Mouse (Mus musculus) left cerebral cortex, postnatal 14 days (tissue): ENCODE measurements at regions not wholly inside any gene's neighbourhood (a gene's known extent, or its start where the extent isn't known, plus 50 kb on each side); places are given as distances from the start of the nearest gene placed in this dataset.
"Not testable (repeated sequence)": the region's sequence is repeated elsewhere in the genome, so short reads cannot be mapped to it uniquely, and the experiment has no call there.

Experiments used
- DNase-seq, 2 experiments: peaks; one replicate each; pipeline ENCODE4 v3.0.0; 2021 to 2022; ENCODE audit warnings: low spot score in 2 of 2, mixed read lengths in 1 of 2
- intact Hi-C: fragments of 180-260 bp; cut with DNase I; formaldehyde crosslinking; loops from one replicate; pipeline ENCODE4 v1.15.1; 2025

DNA sequence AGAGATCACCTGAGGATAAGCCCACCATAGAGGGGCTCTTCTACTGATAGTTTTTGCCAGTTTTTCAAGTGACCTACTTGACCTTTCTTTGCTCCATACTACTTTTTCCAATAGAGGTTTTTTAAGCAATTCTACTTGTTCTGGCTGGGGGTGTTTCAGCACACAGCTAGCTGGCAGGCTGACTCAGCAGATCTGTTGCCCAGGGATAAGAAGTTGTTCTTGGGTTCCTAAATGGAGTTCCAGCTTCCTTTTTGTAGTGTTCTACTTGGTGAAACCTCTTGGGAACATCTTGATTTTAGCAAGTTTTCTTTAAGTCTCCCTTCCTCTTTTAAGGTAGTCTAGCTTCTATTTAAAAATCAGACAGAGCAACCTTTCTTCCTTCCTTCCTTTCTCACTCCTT is 61.0 kb downstream of the 4930474N05Rik start:
- intact Hi-C loops = no loop called here
- no peak for DNase-seq

GRCm38 (mm10) chr14:36156175-36156574 is 61.5 kb downstream of the 4930474N05Rik start:
- intact Hi-C loops = no loop called here
- DNase-seq = no peak

GRCm38 (mm10) chr14:36183701-36184100 is 89.0 kb downstream of the 4930474N05Rik start:
- intact Hi-C loops = no loop called here
- no peak for DNase-seq

DNA sequence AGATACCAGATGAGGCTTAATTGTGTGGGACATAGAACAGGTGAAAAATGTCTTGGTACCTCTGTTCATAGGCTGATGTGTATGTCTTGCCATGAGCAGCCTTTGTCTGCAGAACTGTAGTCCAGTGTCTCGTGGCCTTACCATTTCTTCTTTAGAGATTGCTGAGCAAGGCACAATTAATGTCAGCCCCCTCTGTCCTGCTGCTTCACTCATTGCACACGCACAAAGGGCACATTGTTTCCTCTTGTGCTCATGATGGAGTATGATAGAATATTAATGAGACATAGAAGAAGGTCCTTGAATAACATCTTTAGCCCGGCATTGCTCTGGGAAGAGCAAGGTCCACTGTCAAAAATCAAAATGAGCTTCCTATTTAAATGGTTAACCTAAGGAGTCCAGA is 101.8 kb downstream of the 4930474N05Rik start:
- intact Hi-C loops = no loop called here
- DNase-seq = no peak

DNA sequence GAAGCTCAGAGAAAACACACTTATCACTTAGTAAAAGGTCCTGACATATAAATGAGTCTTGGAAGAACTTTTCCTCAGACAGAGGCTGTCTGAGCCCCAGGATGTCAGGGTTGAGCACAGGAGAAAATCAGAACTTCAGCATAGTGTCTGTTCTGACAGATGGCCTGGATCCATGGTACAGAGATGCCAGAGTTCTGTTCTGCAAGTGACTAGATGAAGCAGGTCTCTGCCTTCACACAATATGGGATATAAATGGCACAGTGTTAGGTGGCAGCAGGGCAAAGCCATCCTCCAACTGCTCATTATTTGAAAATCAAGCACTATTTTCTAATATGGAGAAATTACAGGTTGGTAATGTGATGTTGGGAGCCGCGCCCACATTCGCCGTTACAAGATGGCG is 103.7 kb downstream of the 4930474N05Rik start:
- DNase-seq = no peak
- intact Hi-C loops = no loop called here

DNA sequence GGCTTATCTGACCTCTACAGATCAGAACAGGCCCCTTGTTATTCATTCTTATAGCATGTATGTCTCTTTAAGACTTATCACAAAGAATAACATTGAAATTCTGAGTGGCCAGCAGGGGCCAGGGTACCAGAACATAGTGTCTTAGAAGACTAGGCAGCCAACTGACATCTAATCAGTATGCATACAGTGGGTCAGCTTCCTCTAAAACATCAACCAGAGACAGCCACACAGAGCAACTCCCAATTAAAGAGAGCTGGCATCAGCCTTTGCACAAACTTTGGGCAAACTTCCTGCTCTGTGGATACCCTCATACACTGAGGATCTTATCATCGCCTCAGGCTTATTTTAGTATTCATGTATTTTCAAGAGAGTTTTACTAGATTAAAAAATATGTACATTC is 109.1 kb downstream of the 4930474N05Rik start:
- DNase-seq = peak; percentile 7 to 29
- intact Hi-C loops = no loop called here

DNA sequence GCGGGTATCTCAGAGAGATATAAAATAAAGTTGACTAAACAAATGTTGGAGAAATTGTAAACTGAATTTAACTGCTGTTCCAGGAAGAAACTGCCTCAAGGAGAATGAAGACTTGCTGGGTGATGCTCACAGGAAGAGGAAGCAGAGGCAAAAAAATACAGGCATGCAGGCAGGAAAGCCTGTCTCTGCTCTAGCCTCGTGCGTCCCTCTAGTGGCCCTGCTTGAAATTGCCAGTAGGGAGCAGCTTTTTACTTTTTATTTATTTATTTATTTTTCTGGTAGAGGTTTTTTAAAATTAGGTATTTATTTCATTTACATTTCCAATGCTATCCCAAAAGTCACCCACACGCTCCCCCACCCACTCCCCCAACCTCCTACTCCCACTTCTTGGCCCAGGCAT is 118.1 kb downstream of the 4930474N05Rik start:
- intact Hi-C loops = loop anchor here (5.0 kb wide), 1 partner anchor 1401 kb away; no protein-coding TSS in a partner anchor
- peak; percentile 74 to 81 for DNase-seq

- intact Hi-C loops = no loop called here
- no peak for DNase-seq
Measured at GRCm38 (mm10) chr14:36245849-36246248, 151.1 kb downstream of the 4930474N05Rik start.

DNA sequence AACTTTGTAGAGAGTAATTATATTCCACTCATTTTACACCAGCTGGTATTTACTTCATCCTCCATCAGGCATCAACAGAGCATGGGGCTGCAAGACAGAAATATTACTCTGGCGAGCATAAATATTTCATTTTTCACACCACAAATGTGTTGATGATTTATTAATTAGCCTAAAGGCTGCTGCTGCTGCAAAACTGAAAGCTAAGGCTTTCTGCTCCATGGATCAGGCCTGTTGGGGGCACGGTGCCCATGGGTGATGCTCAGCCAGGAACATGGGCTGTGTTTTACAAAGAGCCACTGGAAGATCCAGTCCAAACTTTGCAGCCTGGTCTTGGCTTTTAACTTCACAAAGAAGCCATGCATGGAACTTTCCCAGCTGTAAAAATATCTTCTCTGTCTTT is 167.4 kb downstream of the 4930474N05Rik start:
- peak; percentile 3 to 6 for DNase-seq
- intact Hi-C loops = loop anchor here (10.0 kb wide), 1 partner anchor 303 kb away; no protein-coding TSS in a partner anchor

GRCm38 (mm10) chr14:36283825-36284414 is 189.2 kb downstream of the 4930474N05Rik start:
- intact Hi-C loops = no loop called here
- DNase-seq = no peak

- intact Hi-C loops = loop anchor here (2.0 kb wide), 1 partner anchor 20 kb away; no protein-coding TSS in a partner anchor
- no peak for DNase-seq
Measured at GRCm38 (mm10) chr14:36288697-36289286, 194.1 kb downstream of the 4930474N05Rik start.

GRCm38 (mm10) chr14:36310324-36310723 is 215.6 kb downstream of the 4930474N05Rik start:
- DNase-seq = no peak
- intact Hi-C loops = no loop called here

DNA sequence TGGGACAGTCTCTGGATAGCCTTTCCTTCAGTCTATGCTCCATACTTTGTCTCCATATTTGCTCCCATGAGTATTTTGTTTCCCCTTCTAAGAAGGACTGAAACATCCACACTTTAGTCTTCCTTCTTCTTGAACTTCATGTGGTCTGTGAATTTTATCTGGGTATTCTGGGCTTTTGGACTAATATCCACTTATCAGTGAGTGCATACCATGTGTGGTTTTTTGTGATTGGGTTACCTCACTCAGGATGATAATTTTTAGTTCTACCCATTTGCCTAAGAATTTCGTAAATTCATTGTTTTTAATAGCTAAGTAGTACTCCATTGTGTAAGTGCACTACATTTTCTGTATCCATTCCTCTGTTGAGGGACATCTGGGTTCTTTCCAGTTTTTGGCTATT is 220.0 kb downstream of the 4930474N05Rik start:
- DNase-seq, intact Hi-C loops: not testable (repeated sequence)

DNA sequence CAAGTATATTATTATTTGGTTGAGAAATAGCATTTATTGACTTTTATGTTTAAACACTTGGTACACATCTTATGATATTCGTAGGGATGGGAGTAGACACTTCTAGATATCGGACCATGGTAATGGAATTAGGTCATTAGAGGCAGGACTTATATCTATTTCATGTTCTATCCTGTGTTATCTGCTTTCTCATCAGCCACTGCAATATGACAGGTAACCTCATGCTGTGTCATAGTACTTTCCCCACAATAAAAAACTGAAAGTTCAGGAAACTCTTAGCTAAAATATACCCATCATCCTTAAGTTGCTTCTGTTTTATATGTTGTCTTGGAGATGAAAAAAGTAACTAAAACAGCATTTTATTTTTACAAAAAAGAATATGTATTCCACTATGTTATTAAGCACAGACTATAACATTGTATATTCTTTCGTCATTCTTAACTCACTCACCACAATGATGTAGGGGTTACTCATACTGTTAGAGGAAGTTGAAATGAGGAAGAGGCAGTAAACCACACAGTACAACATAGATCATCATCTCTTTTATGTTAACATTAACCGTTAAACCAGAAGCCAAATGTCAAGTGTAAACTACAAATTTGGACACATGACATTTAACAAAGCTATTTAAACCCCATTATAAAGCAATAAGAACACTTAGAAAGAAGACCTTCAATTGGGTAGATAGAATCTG is 221.8 kb downstream of the 4930474N05Rik start:
- intact Hi-C loops = no loop called here
- DNase-seq = no peak

GRCm38 (mm10) chr14:36328258-36328891 is 233.7 kb downstream of the 4930474N05Rik start:
- intact Hi-C loops = no loop called here
- DNase-seq = peak in 1 of 2 experiments; percentile 6

DNA sequence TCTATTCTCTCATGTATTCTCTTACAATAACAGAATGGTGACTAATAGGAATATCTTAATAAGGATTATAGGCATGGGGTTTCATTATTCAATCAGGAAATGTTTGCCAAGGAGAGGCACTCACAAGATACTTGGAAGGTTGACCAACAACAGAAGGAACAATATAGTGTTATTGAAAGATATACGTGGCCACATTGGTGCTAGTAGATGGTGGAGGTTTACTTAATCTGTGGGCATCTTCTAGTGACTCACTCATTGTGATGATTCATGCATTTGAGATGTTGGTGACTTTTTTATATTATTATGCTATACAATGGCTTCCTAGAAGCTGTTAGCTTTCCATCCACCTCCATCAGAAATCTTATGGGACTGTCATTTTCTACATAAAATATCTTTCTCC is 246.1 kb downstream of the 4930474N05Rik start:
- no peak for DNase-seq
- intact Hi-C loops = no loop called here
